Mouse (Mus musculus) small intestine, adult 2 months (tissue): ENCODE results near the gene Vmn2r84.
"Not testable (repeated sequence)": the region's sequence is repeated elsewhere in the genome, so short reads cannot be mapped to it uniquely, and the experiment has no call there.

Experiments
- CTCF ChIP-seq: fragments of 200-500 bp; IDR thresholded peaks from 2 replicates; pipeline ENCODE4 v1.5.1; 2012; ENCODE audit warnings: low read depth, mild to moderate bottlenecking, control low read depth, inconsistent platforms, low read length, moderate library complexity, mixed read lengths; ENCODE audit not compliant: insufficient replicate concordance, insufficient read length; ENCODE audit errors: extremely low read depth
- POLR2A ChIP-seq: fragments of 200-500 bp; IDR thresholded peaks from 2 replicates; pipeline ENCODE4 v1.6.1; 2012; ENCODE audit warnings: low read depth, mild to moderate bottlenecking, control low read depth, inconsistent platforms, low read length, moderate library complexity

GRCm38 (mm10) chr10:130429603-130430002, 35.5 kb upstream of the Vmn2r84 start, which contains the start of gene Vmn2r85:
- TF ChIP-seq POLR2A, CTCF: not testable (repeated sequence)
